Mouse (Mus musculus) neural tube, embryonic 11.5 days (tissue): ENCODE results near the gene Ranbp10. TPM values are rescaled to one million over a fixed set of nuclear protein-coding genes. Genes with fewer than 3 reads are reported as not detected.

Source experiments
- ATAC-seq: fragments of 200-750 bp; cut with Nextera tagmentation; 2 replicates; pipeline ENCODE4 v1.8.0; 2017; ENCODE audit warnings: moderate number of reproducible peaks, mild to moderate bottlenecking, moderate TSS enrichment, moderate library complexity; ENCODE audit not compliant: insufficient read depth, low FRiP score, low TSS enrichment
- DNase-seq: peaks from one replicate; pipeline ENCODE4 v3.0.0-alpha.2; 2015; ENCODE audit warnings: low spot score
- H3K27ac ChIP-seq: fragments of 300-500 bp; sonication (generic); 2 replicates; pipeline ENCODE4 v1.5.1; 2014; ENCODE audit warnings: low read depth, mild to moderate bottlenecking, low read length
- H3K27me3 ChIP-seq: fragments of 300-500 bp; sonication (generic); 2 replicates; pipeline ENCODE4 v1.6.1; 2014; ENCODE audit warnings: mild to moderate bottlenecking, low read length, mixed read lengths; ENCODE audit not compliant: control insufficient read depth, insufficient read depth
- H3K36me3 ChIP-seq: fragments of 300-500 bp; sonication (generic); 2 replicates; pipeline ENCODE4 v1.6.1; 2014; ENCODE audit warnings: mild to moderate bottlenecking, low read length, moderate library complexity, mixed read lengths; ENCODE audit not compliant: control insufficient read depth, insufficient read depth
- H3K4me1 ChIP-seq: fragments of 300-500 bp; sonication (generic); 2 replicates; pipeline ENCODE4 v1.6.1; 2014; ENCODE audit warnings: low read length, mixed read lengths; ENCODE audit not compliant: control insufficient read depth, insufficient read depth
- H3K4me2 ChIP-seq: fragments of 300-500 bp; sonication (generic); 2 replicates; pipeline ENCODE4 v1.6.1; 2014; ENCODE audit warnings: low read depth, mild to moderate bottlenecking, moderate library complexity
- H3K4me3 ChIP-seq: fragments of 300-500 bp; sonication (generic); 2 replicates; pipeline ENCODE4 v1.5.1; 2014; ENCODE audit warnings: low read depth, low read length
- H3K9ac ChIP-seq: fragments of 300-500 bp; sonication (generic); 2 replicates; pipeline ENCODE4 v1.6.1; 2014; ENCODE audit warnings: mild to moderate bottlenecking, low read length
- H3K9me3 ChIP-seq: fragments of 300-500 bp; sonication (generic); 2 replicates; pipeline ENCODE4 v1.6.1; 2016; ENCODE audit warnings: low read length; ENCODE audit not compliant: control insufficient read depth
- WGBS: fragments of 180-500 bp; shearing (Covaris S2); extraction: QIAGEN DNeasy Blood & Tissue Kit; methylation state at CpG from one replicate; pipeline ENCODE4 v1.1.7; 2014; 5-methylcytosine and 5-hydroxymethylcytosine counted together
- polyA plus RNA-seq: library from polyadenylated mRNA; unstranded; fragments of >200 nt; fragmentation: Nextera tagmentation; extraction: Ambion mirVana; gene quantifications from 2 replicates; pipeline ENCODE4 v1.2.1, GENCODE M21; 2014

Ranbp10 gene
- polyA plus RNA-seq, 1 experiment from 2014 or later: 12.3 TPM

- H3K27ac ChIP-seq: no peak overlapping the region
- DNase-seq (no peak), ATAC-seq (no peak)
- H3K36me3 ChIP-seq: peaks cover 5% of the 10 kb centered on the region
- no peaks in the 10 kb centered on the region for H3K4me1 ChIP-seq
- H3K27me3 ChIP-seq: no peaks in the 10 kb centered on the region
- H3K4me2 ChIP-seq: no peak overlapping the region
- no peak overlapping the region for H3K4me3 ChIP-seq
- H3K9ac ChIP-seq: no peak overlapping the region
- H3K9me3 ChIP-seq: no peaks in the 10 kb centered on the region
- 77% methylated on average over 3 of the region's 3 CpGs for WGBS
Measured at GRCm38 (mm10) chr8:105805346-105805745, 21.8 kb downstream of the Ranbp10 start.

DNA sequence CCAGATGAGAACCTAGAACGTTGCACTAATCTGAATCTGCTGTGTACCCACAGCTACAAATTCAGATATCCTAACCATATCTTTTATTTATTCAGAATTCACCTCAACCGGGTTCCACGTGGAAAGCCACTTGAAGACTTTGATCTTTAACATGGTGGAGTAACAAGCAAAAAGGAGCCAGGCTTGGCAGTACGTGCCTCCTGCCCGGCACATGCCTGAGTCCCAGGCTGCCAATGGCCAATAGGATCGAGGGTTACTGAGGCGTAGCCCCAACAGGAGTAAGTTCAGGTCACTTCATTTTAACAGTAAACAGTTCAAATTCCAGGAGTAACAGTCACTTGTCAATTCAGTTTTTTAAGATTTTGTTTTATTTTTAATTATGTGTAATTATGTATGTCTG, 22.4 kb downstream of the Ranbp10 start:
- no peak for ATAC-seq
- Histone ChIP-seq H3K27me3 (no peaks in the 10 kb centered on the region), H3K9ac (no peak overlapping the region), H3K9me3 (no peaks in the 10 kb centered on the region), H3K27ac (no peak overlapping the region), H3K4me1 (no peaks in the 10 kb centered on the region), H3K4me3 (no peak overlapping the region), H3K4me2 (no peak overlapping the region), H3K36me3 (peaks cover 5% of the 10 kb centered on the region)
- no peak for DNase-seq
- WGBS: 94% methylated on average over 7 of the region's 7 CpGs

GRCm38 (mm10) chr8:105801153-105801904, 25.8 kb downstream of the Ranbp10 start:
- Histone ChIP-seq H3K4me3 (no peak overlapping the region), H3K27ac (no peak overlapping the region), H3K36me3 (peaks cover 5% of the 10 kb centered on the region), H3K9ac (no peak overlapping the region), H3K4me1 (no peaks in the 10 kb centered on the region), H3K4me2 (no peak overlapping the region), H3K27me3 (no peaks in the 10 kb centered on the region), H3K9me3 (no peaks in the 10 kb centered on the region)
- ATAC-seq: no peak
- DNase-seq: no peak
- 89% methylated on average over 6 of the region's 6 CpGs for WGBS

DNA sequence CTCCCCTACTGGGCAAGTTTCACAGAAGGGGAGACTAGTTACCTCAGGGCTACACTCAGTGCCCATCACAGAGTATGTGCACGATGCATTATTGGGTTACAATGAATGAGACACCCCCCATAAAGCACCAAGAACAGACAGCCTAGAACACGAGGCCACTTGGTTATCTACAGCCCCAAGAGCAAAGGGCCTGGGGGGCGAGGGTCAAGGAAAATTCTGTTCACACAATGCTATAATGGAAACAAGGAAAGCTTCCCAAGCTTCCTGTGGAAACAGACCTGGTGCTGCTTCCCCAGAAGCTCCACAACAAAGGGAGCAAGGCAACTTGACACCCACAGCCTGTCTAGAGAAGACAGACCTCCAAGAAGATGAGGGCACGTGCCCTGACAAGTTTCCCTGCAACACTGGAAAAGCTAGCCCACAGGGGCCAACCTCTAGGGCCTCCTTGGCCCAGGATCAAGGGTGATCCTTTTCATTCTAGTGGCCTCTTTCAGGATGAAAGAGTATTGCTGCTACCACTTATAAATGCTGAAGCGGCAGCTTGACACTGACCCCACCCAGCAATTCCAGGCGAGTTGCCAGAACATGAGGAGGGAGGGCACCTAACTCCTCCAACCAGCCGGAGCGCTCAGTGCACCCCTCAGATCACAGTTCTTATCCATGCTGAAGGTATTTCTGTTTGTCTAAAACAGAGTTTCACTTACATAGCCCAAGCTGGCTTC, 27.9 kb downstream of the Ranbp10 start:
- Histone ChIP-seq H3K27ac (no peak overlapping the region), H3K27me3 (no peaks in the 10 kb centered on the region), H3K4me3 (no peak overlapping the region), H3K9ac (no peak overlapping the region), H3K4me1 (no peaks in the 10 kb centered on the region), H3K36me3 (no peaks in the 10 kb centered on the region), H3K9me3 (no peaks in the 10 kb centered on the region), H3K4me2 (no peak overlapping the region)
- DNase-seq (no peak), ATAC-seq (no peak)
- WGBS: 78% methylated on average over 8 of the region's 8 CpGs

DNA sequence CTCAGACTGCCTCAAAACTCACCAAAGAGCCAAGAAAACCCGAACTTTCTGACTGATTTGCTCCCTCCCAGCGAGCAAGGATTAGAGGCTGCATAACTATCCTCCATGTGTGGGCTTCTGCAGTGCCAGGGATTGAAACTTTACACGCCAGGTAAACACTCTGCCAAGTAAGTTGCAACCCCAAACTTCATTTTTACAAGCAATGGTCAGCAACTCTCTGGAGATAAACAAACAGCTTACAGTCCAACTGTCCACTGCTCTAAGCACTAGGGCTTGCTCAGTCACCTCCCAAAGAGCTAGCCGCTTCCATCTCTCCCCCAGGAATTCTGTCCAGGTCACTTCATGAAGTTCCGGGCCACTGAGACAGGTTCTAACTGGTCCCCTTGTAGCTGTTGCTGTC, 28.7 kb downstream of the Ranbp10 start:
- Histone ChIP-seq H3K4me3 (no peak overlapping the region), H3K27ac (no peak overlapping the region), H3K27me3 (no peaks in the 10 kb centered on the region), H3K9me3 (no peaks in the 10 kb centered on the region), H3K36me3 (no peaks in the 10 kb centered on the region), H3K4me2 (no peak overlapping the region), H3K9ac (no peak overlapping the region), H3K4me1 (no peaks in the 10 kb centered on the region)
- 94% methylated on average over 5 of the region's 5 CpGs for WGBS
- ATAC-seq (no peak), DNase-seq (no peak)

DNA sequence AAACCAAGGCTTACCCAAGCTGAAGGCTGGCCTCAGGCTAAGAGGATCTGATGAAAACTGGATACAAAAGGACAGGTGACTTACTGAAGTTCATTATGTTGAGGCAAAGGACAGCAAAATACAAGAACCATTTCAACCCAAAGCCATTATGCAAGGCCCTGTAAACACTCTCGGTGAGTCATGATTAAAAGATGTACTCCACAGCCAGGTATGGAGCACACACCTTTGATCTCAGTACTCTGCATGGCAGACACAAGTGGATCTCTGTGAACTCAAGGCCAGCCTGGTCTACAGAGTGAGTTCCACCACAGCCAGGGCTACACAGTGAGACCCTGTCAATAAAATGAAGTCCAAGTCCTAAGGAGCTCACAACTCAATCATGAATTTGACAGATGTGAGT, 31.4 kb downstream of the Ranbp10 start:
- no peak for ATAC-seq
- H3K36me3 ChIP-seq: no peaks in the 10 kb centered on the region
- no peak for DNase-seq
- H3K4me1 ChIP-seq: no peaks in the 10 kb centered on the region
- H3K27ac ChIP-seq: no peak overlapping the region
- no peak overlapping the region for H3K4me2 ChIP-seq
- H3K4me3 ChIP-seq: no peak overlapping the region
- no peak overlapping the region for H3K9ac ChIP-seq
- WGBS: 84% methylated on average over 1 of the region's 1 CpGs
- no peaks in the 10 kb centered on the region for H3K9me3 ChIP-seq
- no peaks in the 10 kb centered on the region for H3K27me3 ChIP-seq

DNA sequence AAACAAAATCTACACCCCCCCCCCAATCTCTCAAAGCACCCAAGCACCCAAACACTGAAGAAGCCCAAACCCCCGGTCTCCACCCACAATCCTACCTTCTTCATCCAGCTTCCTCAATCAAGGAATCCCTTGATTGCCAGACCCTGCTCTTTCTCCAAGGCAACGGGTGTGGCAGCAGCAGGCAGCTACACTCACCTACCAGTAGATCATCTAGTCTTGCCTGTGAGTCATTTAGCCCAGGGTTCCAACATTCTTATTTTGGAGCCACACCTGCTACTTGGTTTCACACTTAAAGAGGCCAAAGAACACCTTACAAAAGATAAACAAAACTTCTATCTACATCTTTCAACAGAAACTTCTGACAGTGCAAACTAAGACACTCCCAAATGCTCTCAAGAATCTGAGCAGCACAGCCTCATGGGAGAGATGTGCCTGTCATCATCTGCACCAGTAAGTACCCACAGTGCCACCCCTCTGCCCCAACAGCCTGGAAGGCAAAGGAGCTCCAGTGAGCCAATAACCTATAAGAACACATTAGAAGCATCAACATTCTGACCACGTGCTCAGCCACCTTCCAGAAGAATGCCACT, 33.0 kb downstream of the Ranbp10 start:
- no peak for ATAC-seq
- WGBS: 86% methylated on average over 3 of the region's 3 CpGs
- H3K36me3 ChIP-seq: no peaks in the 10 kb centered on the region

GRCm38 (mm10) chr8:105793331-105793730, 33.8 kb downstream of the Ranbp10 start:
- no peak for DNase-seq
- H3K9me3 ChIP-seq: no peaks in the 10 kb centered on the region
- no peak overlapping the region for H3K4me2 ChIP-seq
- no peak overlapping the region for H3K9ac ChIP-seq
- H3K27me3 ChIP-seq: no peaks in the 10 kb centered on the region
- H3K4me3 ChIP-seq: no peak overlapping the region
- no peaks in the 10 kb centered on the region for H3K36me3 ChIP-seq
- no peak overlapping the region for H3K27ac ChIP-seq
- 88% methylated on average over 1 of the region's 1 CpGs for WGBS
- H3K4me1 ChIP-seq: no peaks in the 10 kb centered on the region
- ATAC-seq: no peak

More for the DNA sequence above, 33.0 kb downstream of the Ranbp10 start:
- H3K4me3 ChIP-seq: no peak overlapping the region
- no peak overlapping the region for H3K4me2 ChIP-seq
- H3K4me1 ChIP-seq: no peaks in the 10 kb centered on the region
- H3K9me3 ChIP-seq: no peaks in the 10 kb centered on the region
- H3K27me3 ChIP-seq: no peaks in the 10 kb centered on the region
- DNase-seq: no peak
- no peak overlapping the region for H3K27ac ChIP-seq
- no peak overlapping the region for H3K9ac ChIP-seq

GRCm38 (mm10) chr8:105789626-105790025, 37.5 kb downstream of the Ranbp10 start:
- Histone ChIP-seq H3K4me2 (no peak overlapping the region), H3K27me3 (no peaks in the 10 kb centered on the region), H3K4me3 (no peak overlapping the region), H3K36me3 (no peaks in the 10 kb centered on the region), H3K9ac (no peak overlapping the region), H3K9me3 (no peaks in the 10 kb centered on the region), H3K4me1 (no peaks in the 10 kb centered on the region), H3K27ac (no peak overlapping the region)
- DNase-seq (no peak), ATAC-seq (no peak)
